Mouse (Mus musculus) megakaryocyte, embryonic 14.5 days (primary cell): ENCODE measurements at regions not wholly inside any gene's neighbourhood (a gene's known extent, or its start where the extent isn't known, plus 50 kb on each side); places are given as distances from the start of the nearest gene placed in this dataset.

Source experiments
- H3K27me3 ChIP-seq: replicated peaks from 2 replicates; pipeline ENCODE3; 2012; ENCODE audit warnings: inconsistent platforms
- H3K36me3 ChIP-seq: replicated peaks from 2 replicates; pipeline ENCODE3; 2012; ENCODE audit warnings: low read length, inconsistent platforms, mixed read lengths
- H3K4me1 ChIP-seq: 2 replicates; pipeline ENCODE4 v1.6.1; 2012; ENCODE audit warnings: inconsistent platforms
- H3K4me3 ChIP-seq: replicated peaks from 2 replicates; pipeline ENCODE3; 2012; ENCODE audit warnings: moderate library complexity, mild to moderate bottlenecking, inconsistent platforms
- H3K9me3 ChIP-seq: 2 replicates; pipeline ENCODE4 v1.6.1; 2012; ENCODE audit warnings: inconsistent platforms
- FLI1 ChIP-seq: IDR thresholded peaks from 2 replicates; pipeline ENCODE4 v1.6.1; 2012; ENCODE audit warnings: low read length, inconsistent platforms, mixed read lengths
- GATA1 ChIP-seq: IDR thresholded peaks from 3 replicates; pipeline ENCODE4 v1.6.1; 2012; ENCODE audit warnings: mixed read lengths, low read length, inconsistent platforms, borderline replicate concordance

DNA sequence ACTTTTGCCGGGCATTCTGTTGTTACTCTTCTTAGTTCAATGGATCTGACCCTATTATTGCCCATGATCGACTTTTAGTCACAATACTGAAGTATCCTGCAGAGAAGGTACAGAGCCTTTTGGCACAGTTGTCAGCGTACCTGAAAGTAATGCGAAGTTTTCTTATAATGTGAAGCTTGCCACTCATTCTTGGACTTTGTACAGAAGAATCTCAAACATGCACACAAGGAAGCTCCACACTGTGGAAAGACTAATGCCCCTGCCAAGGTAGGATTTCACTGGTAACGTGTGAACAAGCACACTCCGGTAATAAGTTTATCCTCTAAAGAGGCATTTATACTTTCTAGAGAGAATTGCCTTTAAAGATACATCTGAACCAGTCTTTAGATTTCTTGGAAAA lies 108.8 kb downstream of the Gm9733 start:
- no peaks in the 10 kb centered on the region for H3K4me1 ChIP-seq

DNA sequence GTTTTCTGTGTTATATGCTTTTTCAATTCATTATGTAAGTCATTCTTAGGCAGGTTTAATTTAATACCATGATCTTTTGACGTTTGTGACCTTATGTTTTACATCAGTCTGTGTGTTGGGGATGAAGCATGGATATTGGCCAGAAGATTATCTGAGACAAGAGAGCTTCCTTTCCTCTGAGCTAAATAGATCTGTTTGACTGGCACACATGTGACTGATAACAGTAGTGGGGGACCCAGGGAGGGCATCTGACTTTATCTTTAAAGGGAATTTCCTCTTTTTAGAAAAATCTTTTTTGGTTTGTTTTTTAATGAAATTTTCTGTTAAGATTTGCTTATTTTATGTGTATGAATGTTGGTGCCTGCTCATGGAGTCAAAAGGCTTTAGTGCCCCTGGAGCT lies 107.7 kb downstream of the Gm9733 start:
- H3K4me1 ChIP-seq: no peaks in the 10 kb centered on the region
- TF ChIP-seq GATA1: no peak
- no peak for TF ChIP-seq FLI1
- H3K4me3 ChIP-seq: no peak overlapping the region
- no peaks in the 10 kb centered on the region for H3K9me3 ChIP-seq
- no peaks in the 10 kb centered on the region for H3K27me3 ChIP-seq
- H3K36me3 ChIP-seq: no peaks in the 10 kb centered on the region

More for the DNA sequence above, 108.8 kb downstream of the Gm9733 start:
- H3K36me3 ChIP-seq: no peaks in the 10 kb centered on the region
- no peaks in the 10 kb centered on the region for H3K9me3 ChIP-seq
- no peaks in the 10 kb centered on the region for H3K27me3 ChIP-seq
- no peak overlapping the region for H3K4me3 ChIP-seq
- TF ChIP-seq FLI1 (no peak), GATA1 (no peak)

DNA sequence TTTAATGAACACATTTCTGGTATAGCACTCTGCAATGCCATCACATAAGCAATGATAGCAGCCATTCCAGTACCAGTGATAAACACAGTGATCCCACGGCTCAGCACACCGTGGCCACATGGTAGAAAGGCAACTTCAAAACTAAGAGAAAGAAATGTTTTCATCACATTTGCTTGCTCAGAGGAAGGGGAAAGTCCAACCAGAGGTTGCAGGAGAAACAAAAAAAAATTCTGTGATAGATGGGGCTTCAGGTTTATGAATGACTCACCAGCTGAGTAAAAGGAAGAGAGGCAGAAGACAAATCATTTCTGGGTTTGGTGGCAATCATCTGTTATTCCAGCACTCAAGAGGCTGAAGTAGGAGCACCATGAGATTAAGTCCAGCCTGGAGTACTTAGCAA lies 103.5 kb downstream of the Gm9733 start:
- peaks cover 13% of the 10 kb centered on the region; the same call in 1 of the 2 replicates for H3K4me1 ChIP-seq
- no peaks in the 10 kb centered on the region for H3K27me3 ChIP-seq
- H3K36me3 ChIP-seq: no peaks in the 10 kb centered on the region
- no peak for TF ChIP-seq FLI1
- no peak for TF ChIP-seq GATA1
- no peak overlapping the region for H3K4me3 ChIP-seq
- H3K9me3 ChIP-seq: no peaks in the 10 kb centered on the region

DNA sequence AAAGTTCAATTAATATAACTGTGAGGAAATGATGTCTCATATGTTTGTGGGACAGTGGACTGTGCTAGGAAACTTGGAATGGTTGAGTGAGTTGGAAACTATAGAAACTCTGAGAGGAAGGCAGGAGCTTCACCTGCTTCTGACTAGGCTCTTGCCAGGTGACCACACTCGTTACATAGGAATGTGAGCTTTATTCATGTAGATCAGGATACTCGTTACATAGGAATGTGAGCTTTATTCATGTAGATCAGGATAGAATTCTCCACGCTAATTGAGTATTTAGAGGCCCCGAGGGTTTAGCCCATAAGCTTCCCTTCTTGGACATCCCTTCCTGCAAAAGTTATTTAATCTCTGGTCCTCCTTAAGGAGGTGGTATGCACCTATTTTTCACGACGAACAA lies 101.9 kb downstream of the Gm9733 start:
- no peak overlapping the region for H3K4me3 ChIP-seq
- H3K27me3 ChIP-seq: no peaks in the 10 kb centered on the region
- no peak for TF ChIP-seq FLI1
- TF ChIP-seq GATA1: no peak
- no peaks in the 10 kb centered on the region for H3K36me3 ChIP-seq
- H3K4me1 ChIP-seq: peaks cover 13% of the 10 kb centered on the region; the same call in 1 of the 2 replicates
- no peaks in the 10 kb centered on the region for H3K9me3 ChIP-seq

DNA sequence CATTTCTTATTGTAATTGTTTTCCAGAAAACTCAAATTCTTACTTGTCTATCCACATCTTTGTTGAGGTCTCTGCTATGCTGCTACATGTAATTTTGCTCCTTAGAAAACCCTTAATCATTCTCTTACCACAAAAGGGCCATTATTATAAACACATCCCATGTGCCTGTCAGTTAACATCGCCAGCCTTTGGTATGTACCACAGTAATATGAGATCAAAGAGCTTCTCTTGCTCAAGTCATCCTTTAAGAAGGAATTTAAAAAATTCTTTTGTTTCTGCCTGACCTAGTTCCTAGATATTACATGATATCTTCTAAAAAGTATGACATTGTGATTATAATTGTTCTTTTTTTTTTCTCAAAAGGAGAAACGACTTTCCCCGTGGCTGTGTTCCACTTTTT lies 100.7 kb downstream of the Gm9733 start:
- no peaks in the 10 kb centered on the region for H3K9me3 ChIP-seq

DNA sequence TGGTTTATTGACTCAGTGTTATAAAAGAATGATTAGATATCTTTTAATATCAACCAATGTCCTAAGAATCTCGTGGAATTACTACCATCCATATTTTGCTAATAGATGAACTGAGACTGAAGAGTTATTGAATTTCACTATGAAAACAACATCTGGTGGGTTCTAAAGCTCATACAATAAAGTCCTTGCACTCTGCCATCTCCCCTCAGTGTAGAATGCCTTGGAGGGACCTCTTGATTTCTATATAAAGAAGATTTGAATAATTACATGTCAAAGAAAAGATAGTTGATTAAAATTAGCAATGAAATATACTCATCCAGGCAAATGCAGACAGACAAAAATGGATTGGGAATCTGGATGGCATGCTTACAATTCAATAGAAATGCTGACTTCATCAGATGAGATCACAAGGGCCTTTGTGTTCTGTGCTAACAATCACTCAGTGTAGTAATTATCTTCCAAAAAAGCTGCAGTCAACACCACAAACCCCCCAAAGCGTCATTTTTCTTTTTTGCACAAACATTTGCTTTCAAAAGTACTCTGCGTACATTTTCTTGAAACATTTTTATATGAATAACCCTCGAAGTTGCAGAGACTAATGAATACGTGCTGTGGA lies 94.2 kb downstream of the Gm9733 start:
- Histone ChIP-seq H3K4me3 (no peak overlapping the region), H3K9me3 (no peaks in the 10 kb centered on the region), H3K36me3 (no peaks in the 10 kb centered on the region), H3K27me3 (no peaks in the 10 kb centered on the region), H3K4me1 (peaks cover 8% of the 10 kb centered on the region)
- TF ChIP-seq FLI1: no peak
- no peak for TF ChIP-seq GATA1

More for the DNA sequence above, 100.7 kb downstream of the Gm9733 start:
- peaks cover 13% of the 10 kb centered on the region; the same call in 1 of the 2 replicates for H3K4me1 ChIP-seq
- no peak overlapping the region for H3K4me3 ChIP-seq
- no peaks in the 10 kb centered on the region for H3K27me3 ChIP-seq
- TF ChIP-seq FLI1 (no peak), GATA1 (no peak)
- H3K36me3 ChIP-seq: no peaks in the 10 kb centered on the region

DNA sequence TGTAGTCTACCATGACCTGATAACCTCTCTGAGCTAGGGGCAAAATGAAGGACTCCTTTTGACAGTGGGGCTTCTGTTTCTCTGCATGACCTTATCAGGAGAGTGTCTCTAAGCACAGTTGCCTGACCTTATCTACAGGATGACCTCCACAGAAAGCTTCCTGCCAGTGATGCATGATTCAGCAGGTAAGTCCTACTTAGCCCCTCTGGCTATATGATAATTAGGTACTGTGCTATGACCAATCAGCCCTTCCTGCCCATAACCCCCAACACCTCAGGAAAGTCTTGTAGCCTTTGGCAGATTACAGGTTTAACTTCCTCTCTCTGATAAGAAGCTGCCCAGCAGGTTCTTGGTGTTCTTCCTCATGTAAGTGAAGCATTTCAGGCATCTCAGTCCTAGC lies 89.7 kb downstream of the Gm9733 start:
- H3K9me3 ChIP-seq: no peaks in the 10 kb centered on the region
- peaks cover 15% of the 10 kb centered on the region for H3K4me1 ChIP-seq
- no peaks in the 10 kb centered on the region for H3K27me3 ChIP-seq
- H3K36me3 ChIP-seq: no peaks in the 10 kb centered on the region
- no peak overlapping the region for H3K4me3 ChIP-seq
- TF ChIP-seq FLI1: no peak

DNA sequence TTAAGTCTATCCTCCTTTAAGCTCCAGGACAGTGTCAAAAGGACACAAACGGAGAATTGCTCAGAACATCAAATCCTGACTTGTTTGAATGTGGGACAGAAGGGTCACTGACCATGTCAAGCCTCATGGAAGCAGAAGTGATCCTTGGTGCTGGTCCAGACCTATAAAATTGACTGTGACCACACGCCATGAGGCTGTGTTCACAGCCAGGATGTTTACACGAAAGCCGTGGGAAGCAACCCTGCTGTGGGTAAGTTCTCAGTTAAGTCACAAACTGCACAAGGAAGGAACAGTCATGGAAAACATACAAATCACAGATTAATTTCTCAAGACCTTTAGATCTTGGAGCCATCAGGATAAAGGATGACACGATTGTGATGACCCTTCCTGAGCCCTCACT lies 88.5 kb downstream of the Gm9733 start:
- Histone ChIP-seq H3K4me1 (peaks cover 15% of the 10 kb centered on the region), H3K27me3 (no peaks in the 10 kb centered on the region), H3K4me3 (no peak overlapping the region), H3K9me3 (no peaks in the 10 kb centered on the region), H3K36me3 (no peaks in the 10 kb centered on the region)
- TF ChIP-seq GATA1: no peak
- no peak for TF ChIP-seq FLI1

DNA sequence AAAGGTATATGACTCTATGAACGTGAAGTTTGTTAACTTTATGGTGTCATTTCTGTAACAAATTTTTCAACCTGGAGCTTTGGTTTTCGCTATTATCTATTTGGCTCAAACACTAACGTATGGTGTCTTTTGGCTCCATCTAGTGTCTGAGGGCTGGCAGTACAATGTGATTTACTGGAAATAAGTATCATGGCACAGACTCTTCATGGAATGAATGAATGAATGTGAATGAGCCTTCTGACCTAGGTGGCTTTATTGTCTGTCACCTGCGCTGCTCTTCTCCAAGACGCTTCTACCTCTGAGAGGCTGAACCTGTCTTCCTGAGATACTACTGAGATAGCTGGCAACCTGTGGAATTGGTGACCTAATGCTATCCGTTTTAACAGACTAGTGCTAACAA lies 87.1 kb downstream of the Gm9733 start:
- TF ChIP-seq GATA1: no peak
- TF ChIP-seq FLI1: no peak
- Histone ChIP-seq H3K4me1 (peaks cover 15% of the 10 kb centered on the region), H3K4me3 (no peak overlapping the region), H3K27me3 (no peaks in the 10 kb centered on the region), H3K9me3 (no peaks in the 10 kb centered on the region), H3K36me3 (no peaks in the 10 kb centered on the region)
